Mouse (Mus musculus): ENCODE measurements around the gene Akap4.

Gene Akap4

GRCm38 (mm10) chrX:7067219-7067618 lies at the start of gene Akap4:
TSS of gene Akap4 (plus strand) at chrX:7067519.
- DNase-seq: no peak

- DNase-seq: no peak
Measured at GRCm38 (mm10) chrX:7041519-7041918, 25.8 kb upstream of the Akap4 start, which contains the start of gene Ccnb3. TSS of gene Ccnb3 (minus strand) at chrX:7041619.

- DNase-seq: no peak
Measured at GRCm38 (mm10) chrX:7057056-7057455, 10.3 kb upstream of the Akap4 start.

GRCm38 (mm10) chrX:7057634-7058033 lies 9.7 kb upstream of the Akap4 start:
- DNase-seq: no peak

GRCm38 (mm10) chrX:7064109-7064508 lies 3.2 kb upstream of the Akap4 start:
- DNase-seq: no peak

GRCm38 (mm10) chrX:7068002-7068401 lies 683 bp downstream of the Akap4 start:
- DNase-seq: no peak

GRCm38 (mm10) chrX:7079820-7080429 lies 12.6 kb downstream of the Akap4 start:
- no peak for DNase-seq

GRCm38 (mm10) chrX:7085878-7086277 lies 18.6 kb downstream of the Akap4 start:
- DNase-seq: no peak

GRCm38 (mm10) chrX:7090323-7090722 lies 23.0 kb downstream of the Akap4 start:
- DNase-seq: no peak

GRCm38 (mm10) chrX:7102280-7102679 lies 35.0 kb downstream of the Akap4 start:
- DNase-seq: no peak

GRCm38 (mm10) chrX:7114885-7115284 lies 47.6 kb downstream of the Akap4 start:
- DNase-seq: no peak

GRCm38 (mm10) chrX:7121618-7122280 lies 54.4 kb downstream of the Akap4 start:
- DNase-seq: no peak
